Mouse (Mus musculus) lung, embryonic 15.5 days (tissue): ENCODE measurements around the gene Mcl1. TPM values are rescaled to one million over a fixed set of nuclear protein-coding genes. Genes with fewer than 3 reads are reported as not detected.
"Not testable (repeated sequence)": the region's sequence is repeated elsewhere in the genome, so short reads cannot be mapped to it uniquely, and the experiment has no call there.

Experiments
- ATAC-seq: fragments of 200-750 bp; cut with Nextera tagmentation; 2 replicates; pipeline ENCODE4 v1.8.0; 2017; ENCODE audit warnings: moderate number of reproducible peaks, borderline replicate concordance; ENCODE audit not compliant: low FRiP score, low TSS enrichment; ENCODE audit errors: extremely low read depth
- H3K27ac ChIP-seq: fragments of 300-500 bp; sonication (generic); 2 replicates; pipeline ENCODE4 v1.5.1; 2015; ENCODE audit warnings: moderate library complexity, mild to moderate bottlenecking, inconsistent platforms
- H3K27me3 ChIP-seq: fragments of 300-500 bp; sonication (generic); 2 replicates; pipeline ENCODE4 v1.6.1; 2015; ENCODE audit warnings: inconsistent platforms
- H3K36me3 ChIP-seq: fragments of 300-500 bp; sonication (generic); 2 replicates; pipeline ENCODE4 v1.6.1; 2015; ENCODE audit warnings: inconsistent platforms
- H3K4me1 ChIP-seq: fragments of 300-500 bp; sonication (generic); 2 replicates; pipeline ENCODE4 v1.6.1; 2015; ENCODE audit warnings: inconsistent platforms
- H3K4me2 ChIP-seq: fragments of 300-500 bp; sonication (generic); 2 replicates; pipeline ENCODE4 v1.6.1; 2015; ENCODE audit warnings: inconsistent platforms, mild to moderate bottlenecking, moderate library complexity
- H3K4me3 ChIP-seq: fragments of 300-500 bp; sonication (generic); 2 replicates; pipeline ENCODE4 v1.5.1; 2015; ENCODE audit warnings: mild to moderate bottlenecking, inconsistent platforms
- H3K9ac ChIP-seq: fragments of 300-500 bp; sonication (generic); 2 replicates; pipeline ENCODE4 v1.6.1; 2015; ENCODE audit warnings: inconsistent platforms
- H3K9me3 ChIP-seq: fragments of 300-500 bp; sonication (generic); 2 replicates; pipeline ENCODE4 v1.6.1; 2016; ENCODE audit warnings: inconsistent platforms
- WGBS: fragments of 180-500 bp; shearing (Covaris S2); methylation state at CpG from one replicate; pipeline ENCODE4 v1.1.7; 2015; 5-methylcytosine and 5-hydroxymethylcytosine counted together
- polyA plus RNA-seq: library from polyadenylated mRNA; unstranded; fragments of >200 nt; fragmentation: Nextera tagmentation; extraction: Ambion mirVana; gene quantifications from 2 replicates; pipeline ENCODE4 v1.2.1, GENCODE M21; 2015

The Mcl1 gene
- 64.5 and 65.2 TPM in 2 replicates for polyA plus RNA-seq

DNA sequence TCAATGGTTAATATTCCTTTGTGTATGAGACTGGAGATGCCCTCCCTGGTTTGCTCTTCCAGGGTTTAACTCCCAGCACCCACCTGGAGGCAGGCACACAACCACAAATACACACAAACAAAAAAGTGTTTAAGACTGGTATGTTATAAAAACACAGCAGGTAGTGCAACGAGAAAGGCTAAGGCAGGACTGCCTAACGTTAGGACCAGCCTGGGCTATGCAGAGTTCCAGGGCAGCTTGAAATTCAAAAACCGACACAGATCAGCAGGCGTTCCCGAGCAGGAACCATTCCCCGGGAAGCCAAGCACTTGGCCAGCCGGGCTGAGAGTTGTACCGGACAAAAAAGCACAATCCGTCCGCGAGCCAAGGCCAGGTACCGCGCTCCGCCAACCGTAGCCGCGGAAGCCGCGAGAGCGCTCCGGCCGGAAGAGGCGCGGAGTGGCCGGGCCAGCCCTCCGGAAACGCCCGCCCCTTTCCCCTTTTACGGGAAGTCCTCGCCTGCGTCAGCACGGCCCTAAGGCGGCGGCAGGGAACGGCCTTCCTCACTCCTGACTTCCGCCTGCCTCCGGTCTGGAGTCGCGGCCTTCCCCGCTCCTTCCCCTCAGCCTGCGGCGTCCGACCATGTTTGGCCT is at the start of gene Mcl1:
TSS of gene Mcl1 (plus strand) at position 553 of the 632 bp plus-strand sequence.
- Histone ChIP-seq H3K4me1 (peaks cover 46% of the 10 kb centered on the region), H3K27ac (peak within 1 kb of the TSS; percentile 99), H3K4me3 (peak within 1 kb of the TSS; percentile 97), H3K27me3 (no peaks in the 10 kb centered on the region), H3K4me2 (peak within 1 kb of the TSS; percentile 79), H3K9me3 (no peaks in the 10 kb centered on the region), H3K9ac (peak within 1 kb of the TSS; percentile 100), H3K36me3 (peaks cover 23% of the 10 kb centered on the region)
- WGBS: under 1% methylated on average over 43 of the region's 43 CpGs
- ATAC-seq: peak; percentile 97

DNA sequence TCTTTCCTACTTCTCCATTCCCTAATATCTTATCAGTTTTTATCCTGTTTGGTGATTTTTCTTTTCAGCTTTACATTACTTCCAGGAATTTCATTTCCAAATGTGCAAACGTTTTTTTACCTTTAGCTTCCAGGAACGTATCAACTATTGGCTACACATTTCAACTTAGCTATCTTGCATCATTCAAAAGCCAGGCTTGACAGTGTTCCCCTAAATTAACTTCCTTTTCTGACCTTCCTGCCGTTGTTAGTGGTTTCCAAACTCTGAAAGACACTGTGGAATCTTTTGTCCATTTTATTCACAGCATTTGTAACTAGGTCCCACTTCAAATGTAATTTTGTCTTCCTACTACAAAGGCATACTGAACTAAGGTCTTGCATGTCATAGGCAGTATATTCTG is 49.4 kb upstream of the Mcl1 start:
- Histone ChIP-seq H3K4me1 (0 out of 2 replicates have a peak, but pooled peaks cover 4% of the 10 kb centered on the region), H3K27me3 (no peaks in the 10 kb centered on the region), H3K36me3 (peaks cover 28% of the 10 kb centered on the region), H3K9me3 (no peaks in the 10 kb centered on the region), H3K4me2 (no peak overlapping the region), H3K9ac (no peak overlapping the region), H3K27ac (no peak overlapping the region), H3K4me3 (no peak overlapping the region)
- 66% methylated on average over 3 of the region's 3 CpGs for WGBS
- ATAC-seq: no peak

DNA sequence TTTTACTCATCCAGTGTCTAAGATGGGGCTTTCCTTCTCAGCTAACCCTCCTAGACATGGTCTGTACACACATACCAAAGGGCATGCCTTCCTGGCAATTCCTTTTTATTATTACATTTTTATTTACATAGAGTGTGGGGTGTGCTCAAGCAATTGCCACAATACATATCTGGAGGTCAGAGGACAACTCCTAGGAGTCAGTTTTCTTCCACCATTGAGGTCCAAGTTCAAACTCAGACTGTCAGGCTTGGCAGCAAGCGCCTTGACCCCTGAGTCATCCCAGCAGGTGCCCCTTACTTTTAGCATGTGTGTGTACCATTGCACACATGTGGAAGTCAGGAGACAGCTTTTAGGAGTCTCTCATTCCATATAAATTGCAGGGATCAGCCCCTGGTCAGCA is 44.6 kb upstream of the Mcl1 start:
- WGBS: 97% methylated on average over 1 of the region's 1 CpGs
- H3K27ac ChIP-seq: no peak overlapping the region

DNA sequence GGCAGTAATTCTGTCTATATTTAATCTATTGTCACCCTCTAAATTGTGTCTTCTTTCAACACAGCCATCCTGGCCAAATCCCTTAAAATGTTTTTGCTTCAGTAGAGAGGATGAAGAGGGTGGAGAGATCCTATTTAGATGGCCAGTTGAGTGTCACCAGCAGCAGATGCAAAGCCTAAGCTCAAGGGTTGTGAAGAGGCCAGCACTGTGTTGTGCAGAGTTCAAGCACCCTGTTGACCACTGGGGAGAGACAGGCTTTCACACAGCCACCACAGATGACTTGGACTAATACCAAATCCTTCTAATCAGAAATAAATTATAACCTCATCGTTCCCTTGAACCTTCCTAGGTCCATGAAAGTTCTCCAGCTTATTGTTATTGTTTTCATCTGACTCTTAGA is 40.1 kb upstream of the Mcl1 start:
- WGBS: 59% methylated on average over 1 of the region's 1 CpGs
- no peak overlapping the region for H3K4me2 ChIP-seq
- H3K4me3 ChIP-seq: no peak overlapping the region
- no peaks in the 10 kb centered on the region for H3K9me3 ChIP-seq
- H3K4me1 ChIP-seq: no peaks in the 10 kb centered on the region
- no peak overlapping the region for H3K9ac ChIP-seq
- H3K36me3 ChIP-seq: peaks cover 37% of the 10 kb centered on the region
- H3K27me3 ChIP-seq: no peaks in the 10 kb centered on the region
- no peak for ATAC-seq
- H3K27ac ChIP-seq: no peak overlapping the region

More for the DNA sequence above, 44.6 kb upstream of the Mcl1 start:
- H3K9me3 ChIP-seq: no peaks in the 10 kb centered on the region
- no peaks in the 10 kb centered on the region for H3K27me3 ChIP-seq
- H3K9ac ChIP-seq: no peak overlapping the region
- H3K36me3 ChIP-seq: peaks cover 37% of the 10 kb centered on the region
- no peak for ATAC-seq
- H3K4me3 ChIP-seq: no peak overlapping the region
- no peaks in the 10 kb centered on the region for H3K4me1 ChIP-seq
- no peak overlapping the region for H3K4me2 ChIP-seq

DNA sequence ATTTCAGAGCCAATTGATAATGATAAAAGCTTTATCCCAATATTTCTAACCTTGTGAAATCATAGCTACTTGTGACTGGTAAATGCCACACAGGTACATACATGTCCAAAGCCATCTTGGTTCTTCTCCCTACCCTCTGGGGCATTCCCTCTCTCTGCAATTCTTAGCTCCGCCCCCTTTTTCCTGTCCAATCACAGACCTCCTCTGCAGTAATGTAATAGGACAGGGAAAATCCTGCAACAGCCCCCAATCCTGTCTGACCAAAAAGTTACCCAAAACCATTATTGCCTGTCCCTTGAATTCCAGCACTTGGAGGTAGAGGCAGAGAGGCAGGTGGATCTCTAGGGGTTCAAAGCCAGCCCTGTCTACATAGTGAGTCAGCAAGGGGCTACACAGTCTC is 37.3 kb upstream of the Mcl1 start:
- Histone ChIP-seq H3K9me3 (no peaks in the 10 kb centered on the region), H3K9ac (no peak overlapping the region), H3K27ac (no peak overlapping the region), H3K36me3 (peaks cover 30% of the 10 kb centered on the region), H3K4me2 (no peak overlapping the region), H3K4me3 (no peak overlapping the region), H3K27me3 (no peaks in the 10 kb centered on the region), H3K4me1 (peaks cover 7% of the 10 kb centered on the region)
- ATAC-seq: no peak
- 73% methylated on average over 1 of the region's 1 CpGs for WGBS

DNA sequence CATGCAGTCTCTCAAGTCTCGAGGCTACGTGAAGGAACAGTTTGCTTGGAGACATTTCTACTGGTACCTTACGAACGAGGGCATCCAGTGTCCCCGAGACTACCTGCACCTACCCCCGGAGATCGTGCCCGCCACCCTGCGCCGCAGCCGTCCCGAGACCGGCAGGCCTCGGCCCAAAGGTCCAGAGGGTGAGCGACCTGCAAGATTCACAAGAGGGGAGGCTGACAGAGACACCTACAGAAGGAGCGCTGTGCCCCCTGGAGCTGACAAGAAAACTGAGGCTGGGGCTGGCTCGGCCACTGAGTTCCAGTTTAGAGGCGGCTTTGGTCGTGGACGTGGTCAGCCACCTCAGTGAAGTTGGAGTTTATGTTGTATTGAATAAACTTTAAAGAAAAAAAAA is 36.2 kb upstream of the Mcl1 start:
- not testable (repeated sequence) for H3K9me3 ChIP-seq, ATAC-seq, H3K4me1 ChIP-seq, H3K4me3 ChIP-seq, H3K27ac ChIP-seq, H3K4me2 ChIP-seq, H3K27me3 ChIP-seq, H3K9ac ChIP-seq
- H3K36me3 ChIP-seq: peaks cover 34% of the 10 kb centered on the region
- 91% methylated on average over 20 of the region's 20 CpGs for WGBS

DNA sequence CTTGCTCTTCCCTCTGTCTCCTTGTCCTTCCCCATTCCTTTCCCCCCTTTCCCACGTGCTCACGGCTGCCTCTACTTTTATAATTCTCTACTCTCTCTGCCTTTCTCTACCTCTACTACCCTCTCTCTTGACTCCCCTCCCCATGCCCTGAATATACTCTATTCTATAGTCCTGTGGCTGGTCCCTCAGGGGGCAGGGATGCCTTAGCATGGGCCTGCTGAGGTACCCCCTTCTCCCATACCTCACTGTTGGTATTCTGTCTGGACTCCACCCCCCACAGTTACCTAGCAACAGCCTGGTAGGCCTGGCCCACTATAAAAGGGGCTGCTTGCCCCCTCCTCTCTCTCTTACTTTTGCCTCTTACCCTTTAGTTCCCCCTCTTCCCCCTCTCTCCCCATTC is 35.0 kb upstream of the Mcl1 start:
- WGBS: 52% methylated on average over 2 of the region's 2 CpGs

DNA sequence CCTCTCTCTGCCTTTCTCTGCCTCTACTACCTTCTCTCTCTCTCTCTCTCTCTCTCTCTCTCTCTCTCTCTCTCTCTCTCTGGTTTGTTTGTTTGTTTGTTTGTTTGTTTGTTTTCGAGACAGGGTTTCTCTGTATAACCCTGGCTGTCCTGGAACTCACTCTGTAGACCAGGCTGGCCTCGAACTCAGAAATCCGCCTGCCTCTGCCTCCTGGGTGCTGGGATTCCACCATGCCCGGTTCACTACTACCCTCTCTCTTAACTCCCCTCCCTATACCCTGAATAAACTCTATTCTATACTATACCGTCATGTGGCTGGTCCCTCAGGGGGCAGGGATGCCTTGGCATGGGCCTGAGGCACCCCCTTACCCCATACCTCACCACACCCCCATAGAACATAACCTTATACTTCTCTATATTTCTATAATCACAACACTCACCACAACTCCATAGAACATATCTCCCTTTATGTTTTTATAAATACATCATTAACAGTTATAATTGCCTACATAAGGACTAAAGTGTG is 34.5 kb upstream of the Mcl1 start:
- H3K4me3 ChIP-seq: peak overlapping the region; percentile 62
- 65% methylated on average over 5 of the region's 5 CpGs for WGBS
- H3K27ac ChIP-seq: peak overlapping the region; percentile 93
- peak overlapping the region; percentile 61 for H3K4me2 ChIP-seq
- not testable (repeated sequence) for ATAC-seq, H3K4me1 ChIP-seq, H3K9me3 ChIP-seq, H3K27me3 ChIP-seq
- peaks cover 39% of the 10 kb centered on the region for H3K36me3 ChIP-seq
- peak overlapping the region; percentile 51 for H3K9ac ChIP-seq

More for the DNA sequence above, 35.0 kb upstream of the Mcl1 start:
- no peak for ATAC-seq
- no peaks in the 10 kb centered on the region for H3K27me3 ChIP-seq
- no peak overlapping the region for H3K9ac ChIP-seq
- no peak overlapping the region for H3K4me2 ChIP-seq
- H3K9me3 ChIP-seq: no peaks in the 10 kb centered on the region
- no peak overlapping the region for H3K4me3 ChIP-seq
- no peak overlapping the region for H3K27ac ChIP-seq
- H3K4me1 ChIP-seq: peaks cover 8% of the 10 kb centered on the region
- peaks cover 34% of the 10 kb centered on the region for H3K36me3 ChIP-seq

DNA sequence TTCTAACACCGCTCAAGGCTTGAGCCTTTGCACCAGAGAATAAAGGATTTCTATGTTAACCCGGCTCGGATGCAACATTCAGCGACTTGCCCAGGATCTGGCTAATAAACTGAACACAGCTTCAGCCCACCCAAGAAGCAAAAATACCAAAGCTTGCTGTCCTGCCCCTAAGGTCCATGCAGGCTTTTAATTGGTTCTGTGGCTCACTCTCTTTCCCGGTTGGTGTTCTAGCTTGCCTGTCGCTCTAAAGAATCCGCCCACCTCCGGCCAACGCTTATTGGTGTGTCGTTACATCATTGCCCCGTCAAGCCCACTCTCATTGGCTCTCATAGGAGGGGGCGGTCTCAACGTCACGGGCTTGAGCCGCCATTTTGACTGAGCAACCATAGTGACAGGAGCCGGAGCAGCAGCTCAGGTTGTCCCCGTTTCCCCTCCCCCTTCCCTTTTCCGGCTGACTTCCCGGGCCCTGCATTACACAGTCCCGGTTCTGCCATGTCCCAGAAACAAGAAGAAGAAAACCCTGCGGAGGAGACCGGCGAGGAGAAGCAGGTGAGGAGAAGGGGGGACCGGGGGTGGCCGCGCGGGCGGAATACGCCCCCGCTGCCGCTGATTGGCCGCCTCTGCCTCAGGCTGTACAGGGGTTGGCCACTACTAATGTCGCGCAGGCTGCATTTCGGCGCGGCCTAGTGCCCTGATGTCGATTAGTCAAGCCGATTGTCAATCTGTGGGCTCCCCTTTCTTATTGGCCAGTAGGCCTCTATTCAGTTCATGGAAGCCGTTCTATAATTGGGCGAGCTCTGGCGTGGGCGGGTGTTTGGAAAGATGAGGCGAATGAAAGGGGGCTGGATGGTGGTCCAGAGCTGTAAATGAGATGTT is 33.7 kb upstream of the Mcl1 start, which contains the start of gene Ensa:
TSS of gene Ensa (plus strand) at position 366 of the 876 bp plus-strand sequence.
- Histone ChIP-seq H3K4me3 (peak within 1 kb of the TSS; percentile 62), H3K27ac (peak within 1 kb of the TSS; percentile 93), H3K36me3 (peaks cover 40% of the 10 kb centered on the region), H3K9me3 (no peaks in the 10 kb centered on the region), H3K9ac (peak within 1 kb of the TSS; percentile 52), H3K27me3 (no peaks in the 10 kb centered on the region), H3K4me1 (peaks cover 8% of the 10 kb centered on the region), H3K4me2 (peak within 1 kb of the TSS; percentile 70)
- peak; percentile 99 for ATAC-seq
- under 1% methylated on average over 44 of the region's 44 CpGs for WGBS

DNA sequence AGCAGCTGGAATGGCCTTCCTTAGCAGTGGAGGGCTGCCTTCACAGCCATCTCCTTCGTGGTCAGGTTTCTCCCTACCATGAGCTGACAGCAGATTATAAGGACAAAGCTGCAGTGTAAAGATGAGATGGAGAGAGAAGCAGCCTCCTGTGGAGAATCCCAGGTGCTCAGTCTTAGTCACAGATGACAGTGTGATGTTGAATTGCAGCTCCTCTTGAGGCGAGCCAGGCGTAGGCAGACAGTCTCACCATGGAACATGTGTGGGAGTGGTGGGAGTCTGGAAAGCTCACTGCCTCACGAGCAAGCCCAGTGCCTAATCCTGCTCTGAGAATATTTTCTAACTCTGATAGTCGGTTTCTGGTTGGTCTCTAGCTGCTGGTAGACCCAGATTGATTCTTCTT is 30.8 kb upstream of the Mcl1 start:
- 83% methylated on average over 5 of the region's 5 CpGs for WGBS
- Histone ChIP-seq H3K4me3 (no peak overlapping the region), H3K36me3 (peaks cover 56% of the 10 kb centered on the region), H3K27me3 (no peaks in the 10 kb centered on the region), H3K4me2 (no peak overlapping the region), H3K4me1 (peaks cover 8% of the 10 kb centered on the region), H3K9ac (no peak overlapping the region), H3K9me3 (no peaks in the 10 kb centered on the region), H3K27ac (no peak overlapping the region)
- ATAC-seq: no peak

DNA sequence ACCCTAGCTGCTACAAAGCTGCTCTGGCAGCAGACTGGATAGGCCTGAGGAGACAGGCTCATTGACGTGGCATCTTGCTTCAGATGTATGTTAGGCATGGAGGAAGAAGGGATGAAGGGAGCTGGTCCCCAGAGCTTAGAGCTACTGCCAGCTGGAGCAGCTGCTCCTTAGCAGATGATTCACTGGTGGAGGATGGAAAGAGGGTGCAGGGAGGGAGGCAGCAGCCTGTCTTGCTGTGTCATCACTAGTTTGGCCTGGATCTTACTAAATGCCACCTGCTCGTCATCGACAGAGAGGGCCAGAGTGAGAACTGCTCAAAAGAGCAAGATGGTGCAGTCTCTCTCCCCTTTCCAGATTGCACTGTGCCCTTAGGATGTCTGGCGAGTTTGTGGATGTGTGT is 28.8 kb upstream of the Mcl1 start:
- no peak for ATAC-seq

DNA sequence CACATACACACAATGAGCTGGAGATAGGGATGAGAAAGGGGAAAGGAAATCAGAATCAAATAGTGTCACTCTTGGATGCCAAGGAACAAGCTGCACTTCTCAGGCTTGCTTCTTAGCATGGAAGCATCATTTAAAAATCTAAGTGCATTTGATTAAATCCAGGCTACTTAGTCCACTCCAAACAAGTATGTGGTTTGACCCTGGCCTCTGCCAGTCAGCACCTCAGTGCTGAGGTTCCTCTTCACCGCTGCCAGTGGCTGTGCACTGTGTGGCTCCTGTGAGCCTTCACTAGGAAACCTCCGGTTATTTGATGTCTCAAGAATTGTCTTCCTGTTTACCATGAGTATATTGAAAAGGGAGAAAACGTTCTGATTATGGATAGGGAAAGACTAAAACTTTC is 27.7 kb upstream of the Mcl1 start:
- Histone ChIP-seq H3K9me3 (no peaks in the 10 kb centered on the region), H3K4me3 (no peak overlapping the region), H3K4me2 (no peak overlapping the region), H3K36me3 (peaks cover 79% of the 10 kb centered on the region), H3K27ac (no peak overlapping the region), H3K4me1 (peaks cover 5% of the 10 kb centered on the region), H3K27me3 (no peaks in the 10 kb centered on the region), H3K9ac (no peak overlapping the region)
- 73% methylated on average over 3 of the region's 3 CpGs for WGBS
- no peak for ATAC-seq

More for the DNA sequence above, 28.8 kb upstream of the Mcl1 start:
- Histone ChIP-seq H3K9ac (no peak overlapping the region), H3K4me3 (no peak overlapping the region), H3K9me3 (no peaks in the 10 kb centered on the region), H3K27ac (no peak overlapping the region), H3K4me1 (peaks cover 8% of the 10 kb centered on the region), H3K4me2 (no peak overlapping the region), H3K36me3 (peaks cover 68% of the 10 kb centered on the region), H3K27me3 (no peaks in the 10 kb centered on the region)
- WGBS: 73% methylated on average over 4 of the region's 4 CpGs
